Mouse (Mus musculus) kidney, adult 2 months (tissue): ENCODE measurements around the gene Cldn7. TPM values are rescaled to one million over a fixed set of nuclear protein-coding genes. Genes with fewer than 3 reads are reported as not detected.

ENCODE experiments used
- DNase-seq: peaks from one replicate; pipeline ENCODE4 v3.0.0; 2021
- H3K27ac ChIP-seq: fragments of 200-500 bp; 2 replicates; pipeline ENCODE4 v1.5.1; 2012; ENCODE audit warnings: low read depth, low read length, control low read depth, inconsistent platforms; ENCODE audit not compliant: insufficient read depth
- H3K27me3 ChIP-seq: fragments of 200-500 bp; replicated peaks from 2 replicates; pipeline ENCODE4 v1.6.1; 2012; ENCODE audit warnings: mild to moderate bottlenecking, moderate library complexity, low read length, inconsistent platforms; ENCODE audit not compliant: control insufficient read depth, insufficient read depth
- H3K36me3 ChIP-seq: fragments of 200-500 bp; 2 replicates; pipeline ENCODE4 v1.6.1; 2012; ENCODE audit warnings: mild to moderate bottlenecking, moderate library complexity, low read length, inconsistent platforms; ENCODE audit not compliant: control insufficient read depth, insufficient read depth
- H3K4me1 ChIP-seq: fragments of 200-500 bp; 2 replicates; pipeline ENCODE4 v1.6.1; 2011; ENCODE audit warnings: low read length; ENCODE audit not compliant: control insufficient read depth, insufficient read depth
- H3K4me3 ChIP-seq: fragments of 200-500 bp; 2 replicates; pipeline ENCODE4 v1.5.1; 2011; ENCODE audit warnings: mild to moderate bottlenecking, low read depth, low read length, control low read depth; ENCODE audit not compliant: insufficient read depth
- CTCF ChIP-seq: fragments of 200-500 bp; conservative IDR thresholded peaks from 2 replicates; pipeline ENCODE4 v1.5.1; 2011; ENCODE audit warnings: low read depth, mild to moderate bottlenecking, control low read depth, low read length, moderate library complexity, mixed read lengths; ENCODE audit not compliant: insufficient read depth, insufficient read length
- POLR2A ChIP-seq: fragments of 200-500 bp; IDR thresholded peaks from one replicate; pipeline ENCODE4 v1.6.1; 2011; ENCODE audit warnings: low read depth, low read length, control low read depth
- WGBS: fragments of 180-500 bp; shearing (Covaris S2); methylation state at CpG from one replicate; pipeline ENCODE4 v1.1.7; 2018; 5-methylcytosine and 5-hydroxymethylcytosine counted together
- polyA plus RNA-seq: library from polyadenylated mRNA; depleted of rRNA; stranded (reverse); fragments of >200 nt; gene quantifications from 2 replicates; pipeline ENCODE4 v1.2.3, GENCODE M21; 2012

Cldn7 gene
- polyA plus RNA-seq, 1 experiment = 40.0 TPM

- H3K4me3 ChIP-seq = no peak overlapping the region
- H3K4me1 ChIP-seq = peaks cover 14% of the 10 kb centered on the region
- no peak for TF ChIP-seq CTCF
- WGBS = 56% methylated on average over 9 of the region's 9 CpGs
- H3K36me3 ChIP-seq = peaks cover 9% of the 10 kb centered on the region; the same call in 1 of the 2 replicates
- no peak for DNase-seq
- H3K27ac ChIP-seq = no peak overlapping the region
- no peaks in the 10 kb centered on the region for H3K27me3 ChIP-seq
Observed at GRCm38 (mm10) chr11:69919053-69919452, 45.5 kb upstream of the Cldn7 start.

DNA sequence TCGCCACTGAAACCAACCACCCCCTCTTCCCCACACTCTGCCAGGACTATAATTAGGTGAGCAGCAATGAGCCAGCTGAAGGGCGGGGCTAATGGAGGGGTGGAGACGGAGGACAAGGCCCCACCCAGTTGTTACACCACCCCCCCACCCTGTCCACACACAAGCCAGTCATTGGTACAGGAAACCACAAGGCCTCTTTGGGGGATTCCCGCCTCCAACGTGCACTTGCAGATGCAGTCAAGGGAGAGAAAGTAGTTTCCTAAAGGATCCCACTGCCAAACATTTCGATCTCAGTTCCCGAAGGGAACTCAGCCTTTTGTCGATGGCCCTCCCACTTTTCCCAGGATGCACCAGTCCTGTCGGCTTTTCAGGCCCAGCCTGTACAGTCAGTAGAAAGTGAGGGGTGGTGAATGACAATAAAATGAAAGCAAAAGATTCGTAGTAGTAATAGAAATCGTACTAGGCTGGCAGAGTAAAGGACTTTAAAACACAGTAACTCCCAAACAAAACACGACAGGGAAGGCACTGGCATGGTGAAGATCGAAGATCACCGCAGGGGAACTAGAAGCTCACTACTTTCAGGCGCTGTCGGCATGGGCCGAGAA is 44.8 kb upstream of the Cldn7 start:
- Histone ChIP-seq H3K27ac (peak overlapping the region; percentile 22), H3K27me3 (no peaks in the 10 kb centered on the region), H3K4me3 (peak overlapping the region; percentile 84), H3K36me3 (peaks cover 9% of the 10 kb centered on the region; the same call in 1 of the 2 replicates), H3K4me1 (peaks cover 10% of the 10 kb centered on the region)
- WGBS = under 1% methylated on average over 17 of the region's 17 CpGs
- DNase-seq = peak; percentile 91
- no peak for TF ChIP-seq CTCF
- no peak for TF ChIP-seq POLR2A

DNA sequence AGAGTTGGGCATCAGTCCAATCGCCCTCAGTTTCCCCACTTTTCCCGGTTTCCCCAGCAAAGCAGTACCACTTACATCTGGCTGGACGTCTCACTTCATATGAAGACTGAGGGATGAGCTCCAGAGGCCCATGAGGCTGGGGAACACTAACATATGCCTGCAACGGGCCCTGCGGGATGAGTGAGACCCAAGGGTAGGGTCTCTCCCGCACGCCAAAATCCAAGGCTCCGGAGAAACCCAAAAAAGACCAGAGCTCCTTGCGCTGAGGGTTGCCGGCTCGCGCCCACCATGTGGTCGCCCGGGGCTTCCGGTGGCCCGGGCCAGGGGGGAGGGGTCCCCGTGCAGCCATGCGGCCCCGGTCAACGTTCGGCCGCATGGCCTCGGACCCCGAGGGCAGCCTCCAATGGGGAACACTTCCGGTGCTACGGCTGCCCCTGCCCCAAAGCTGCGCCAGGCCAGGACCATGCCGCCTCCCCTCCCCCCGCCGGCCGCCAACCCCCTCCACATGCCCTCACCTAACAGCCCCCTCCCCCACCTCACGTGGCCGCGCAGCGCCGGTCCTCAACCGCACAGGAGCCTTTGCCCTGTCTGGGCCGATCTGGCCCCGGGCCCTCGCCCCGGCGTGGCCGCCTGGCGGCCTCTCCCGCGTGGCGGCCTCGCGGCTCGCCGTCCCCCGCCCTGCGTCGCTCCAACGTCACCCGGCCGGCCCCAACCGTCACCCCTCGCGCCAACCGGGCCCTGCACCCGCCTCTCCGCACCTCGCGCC is 44.1 kb upstream of the Cldn7 start:
- TF ChIP-seq POLR2A (no peak), CTCF (no peak)
- Histone ChIP-seq H3K4me1 (peaks cover 6% of the 10 kb centered on the region; the same call in 1 of the 2 replicates), H3K36me3 (peaks cover 9% of the 10 kb centered on the region; the same call in 1 of the 2 replicates), H3K4me3 (peak overlapping the region; percentile 84), H3K27ac (peak overlapping the region; percentile 93), H3K27me3 (no peaks in the 10 kb centered on the region)
- under 1% methylated on average over 61 of the region's 65 CpGs for WGBS
- DNase-seq = peak; percentile 64

- under 1% methylated on average over 78 of the region's 78 CpGs for WGBS
- Histone ChIP-seq H3K4me3 (peak within 1 kb of the TSS; percentile 84), H3K27me3 (no peaks in the 10 kb centered on the region), H3K4me1 (peaks cover 6% of the 10 kb centered on the region; the same call in 1 of the 2 replicates), H3K27ac (peak within 1 kb of the TSS; percentile 93), H3K36me3 (peaks cover 5% of the 10 kb centered on the region; the same call in 1 of the 2 replicates)
- TF ChIP-seq POLR2A (peak; percentile 91), CTCF (peak; percentile 63)
- DNase-seq = peak; percentile 100
Observed at GRCm38 (mm10) chr11:69921114-69922011, 43.2 kb upstream of the Cldn7 start, which contains the start of gene Eif5a. Gene Eif5a, minus strand, starts transcription at chr11:69921958.

GRCm38 (mm10) chr11:69922012-69922756 is 42.4 kb upstream of the Cldn7 start:
- no peaks in the 10 kb centered on the region for H3K27me3 ChIP-seq
- H3K4me1 ChIP-seq = peaks cover 6% of the 10 kb centered on the region; the same call in 1 of the 2 replicates
- DNase-seq = no peak
- peaks cover 4% of the 10 kb centered on the region; the same call in 1 of the 2 replicates for H3K36me3 ChIP-seq
- no peak for TF ChIP-seq POLR2A
- peak overlapping the region; percentile 56 for H3K4me3 ChIP-seq
- peak overlapping the region; percentile 93 for H3K27ac ChIP-seq
- WGBS = 5% methylated on average over 12 of the region's 12 CpGs

DNA sequence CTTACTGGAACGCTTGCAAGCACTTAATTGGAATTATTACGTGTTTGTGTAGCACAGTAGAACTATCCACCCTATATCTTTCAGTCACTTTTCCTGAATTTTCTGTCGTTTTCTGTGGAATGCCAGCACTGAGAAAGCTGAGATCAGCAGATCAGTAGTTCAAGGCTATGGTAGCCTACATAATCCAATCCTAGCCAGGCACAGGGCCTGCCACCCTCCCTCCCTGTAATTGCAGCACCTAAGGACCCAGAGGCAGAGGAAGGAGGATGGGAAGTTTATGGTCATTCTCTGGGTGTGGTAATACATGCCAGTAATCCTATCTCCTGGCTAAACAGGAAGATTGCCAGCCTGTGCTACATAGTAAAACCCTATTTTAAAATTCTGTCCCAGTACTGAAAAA is 41.8 kb upstream of the Cldn7 start:
- H3K27ac ChIP-seq = peak overlapping the region; percentile 20; the same call in 1 of the 2 replicates
- peaks cover 6% of the 10 kb centered on the region; the same call in 1 of the 2 replicates for H3K4me1 ChIP-seq
- 53% methylated on average over 3 of the region's 3 CpGs for whole genome bisulfite sequencing

More for the DNA sequence above, 41.8 kb upstream of the Cldn7 start:
- no peak for DNase-seq
- Histone ChIP-seq H3K27me3 (no peaks in the 10 kb centered on the region), H3K4me3 (no peak overlapping the region), H3K36me3 (peaks cover 2% of the 10 kb centered on the region; the same call in 1 of the 2 replicates)
- no peak for TF ChIP-seq CTCF
- TF ChIP-seq POLR2A = no peak
